Mouse (Mus musculus): ENCODE measurements around the gene Dcaf6. TPM values are rescaled to one million over a fixed set of nuclear protein-coding genes. Genes with fewer than 3 reads are reported as not detected.

Gene Dcaf6
- polyA plus RNA-seq, 1 experiment from 2014 or later = 17.4 TPM

Other genes with a start within 250 kb of the Dcaf6 start
- gene Tiprl, start 223.5 kb downstream of the Dcaf6 start, polyA plus RNA-seq (2015; fragmentation: Nextera tagmentation; extraction: Ambion mirVana) = 168 and 170 TPM in 2 replicates
- gene Gpr161, start 164.7 kb downstream of the Dcaf6 start, polyA plus RNA-seq (2015; fragmentation: Nextera tagmentation; extraction: Ambion mirVana) = 4.5 and 4.7 TPM in 2 replicates
- 162 TPM in 2 replicates for gene Mpc2, start 162 bp upstream of the Dcaf6 start, polyA plus RNA-seq (2015; fragmentation: Nextera tagmentation; extraction: Ambion mirVana)
- 0.22 and 0.29 TPM in 2 replicates for gene Adcy10, start 24.7 kb upstream of the Dcaf6 start, polyA plus RNA-seq (2015; fragmentation: Nextera tagmentation; extraction: Ambion mirVana)
- gene Mpzl1, start 174.1 kb upstream of the Dcaf6 start, polyA plus RNA-seq (2015; fragmentation: Nextera tagmentation; extraction: Ambion mirVana) = 138 and 145 TPM in 2 replicates
- gene Rcsd1, start 249.3 kb upstream of the Dcaf6 start, polyA plus RNA-seq (2015; fragmentation: Nextera tagmentation; extraction: Ambion mirVana) = 8.3 and 9.9 TPM in 2 replicates

Data from forebrain, embryonic 16.5 days (tissue).